Mouse (Mus musculus): ENCODE results near the gene Farp1. TPM values are rescaled to one million over a fixed set of nuclear protein-coding genes. Genes with fewer than 3 reads are reported as not detected.

The Farp1 gene
- polyA plus RNA-seq, 1 experiment from 2014 or later, result 17.3 TPM

DNA sequence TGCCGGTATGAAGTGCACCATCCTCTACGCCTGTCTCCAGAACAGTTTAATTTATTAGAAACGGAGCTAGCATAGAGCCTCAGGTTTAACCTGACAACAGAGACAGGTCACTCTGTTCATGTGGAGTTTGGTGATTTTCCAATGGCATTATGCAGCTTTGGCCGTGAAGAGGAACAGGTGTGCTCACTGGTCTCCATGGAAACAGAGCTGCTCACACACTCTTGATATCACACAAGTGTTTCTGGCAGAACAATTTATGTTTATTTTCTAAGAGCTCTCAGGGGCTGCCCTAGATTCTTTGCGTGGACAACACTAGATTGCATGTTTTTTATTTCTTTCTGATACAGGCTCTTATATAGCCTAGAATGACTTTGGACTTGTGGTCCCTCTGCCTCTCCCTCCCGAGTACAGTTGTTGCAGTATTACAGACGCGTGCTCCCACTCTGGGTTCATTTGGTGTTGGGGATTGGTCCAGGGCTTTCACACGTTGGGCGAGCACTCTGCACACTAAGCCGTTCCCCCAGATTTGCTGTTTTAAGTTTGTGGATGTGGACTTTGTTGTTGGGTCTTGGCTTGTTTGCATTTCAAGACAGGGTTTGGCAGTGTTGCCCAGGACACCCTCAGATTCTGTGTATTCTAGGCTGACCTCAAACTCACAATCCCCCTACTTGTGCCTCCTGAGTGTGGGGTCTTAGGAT is 113.2 kb downstream of the Farp1 start:
- 64% methylated on average over 11 of the region's 11 CpGs for WGBS
- Histone ChIP-seq H3K4me3 (replicated peaks) (no peak overlapping the region), H3K4me2 (no peak overlapping the region), H3K4me1 (peaks cover 33% of the 10 kb centered on the region), H3K27me3 (replicated peaks) (no peaks in the 10 kb centered on the region), H3K36me3 (no peaks in the 10 kb centered on the region), H3K9ac (no peak overlapping the region), H3K27ac (peak overlapping the region; percentile 11; the same call in 1 of the 2 replicates), H3K9me3 (no peaks in the 10 kb centered on the region)
- peak; percentile 13; the same call in 1 of the 2 replicates for ATAC-seq (ENCODE audit: insufficient read depth, low FRiP score, low read depth)

DNA sequence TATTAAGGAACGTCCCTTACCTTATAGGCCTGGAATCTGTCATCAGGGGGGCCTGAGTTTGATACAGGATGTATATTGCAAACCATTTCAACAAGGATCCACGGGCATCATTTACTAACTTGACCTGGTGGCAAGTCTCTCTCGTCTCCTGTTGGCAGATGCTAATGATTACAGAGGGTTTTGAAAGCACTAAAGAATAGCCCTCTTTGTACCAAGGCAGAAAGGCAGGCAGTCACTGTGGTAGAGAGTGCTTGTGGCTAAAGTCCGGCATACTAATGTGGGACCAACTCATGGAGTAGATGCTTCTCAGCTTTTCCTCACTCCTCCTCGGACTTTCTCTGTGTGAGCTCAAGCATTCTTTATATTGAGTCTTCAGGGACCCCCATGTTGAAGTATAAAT is 115.0 kb downstream of the Farp1 start:
- no peaks in the 10 kb centered on the region for H3K27me3 ChIP-seq (replicated peaks)
- H3K27ac ChIP-seq, result no peak overlapping the region
- H3K4me1 ChIP-seq, result peaks cover 26% of the 10 kb centered on the region
- ATAC-seq (ENCODE audit: insufficient read depth, low FRiP score, low read depth), result no peak
- no peak overlapping the region for H3K4me3 ChIP-seq (replicated peaks)
- H3K9ac ChIP-seq, result no peak overlapping the region
- H3K9me3 ChIP-seq, result no peaks in the 10 kb centered on the region
- no peak overlapping the region for H3K4me2 ChIP-seq
- 77% methylated on average over 5 of the region's 5 CpGs for WGBS
- H3K36me3 ChIP-seq, result no peaks in the 10 kb centered on the region

DNA sequence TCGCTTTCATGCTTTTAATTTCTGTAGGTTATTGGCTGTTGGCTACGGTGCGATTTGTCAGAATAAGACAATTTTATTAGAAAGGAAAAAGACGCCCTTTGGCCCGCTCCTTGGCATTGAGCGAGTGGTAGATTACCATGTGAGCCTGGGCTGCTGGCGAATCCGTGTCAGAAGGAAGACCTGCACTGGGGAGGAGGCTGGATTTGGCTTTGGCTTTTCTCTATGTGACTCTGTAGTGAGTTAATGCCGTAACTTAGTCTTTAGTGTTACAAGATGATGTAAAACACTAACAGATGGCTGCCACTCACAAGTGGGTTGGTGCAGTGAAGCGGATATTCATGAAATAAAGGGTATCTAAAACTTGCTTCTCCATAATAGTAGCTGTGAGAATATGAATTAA is 116.8 kb downstream of the Farp1 start:
- no peak for ATAC-seq (ENCODE audit: insufficient read depth, low FRiP score, low read depth)
- WGBS, result 88% methylated on average over 10 of the region's 10 CpGs
- H3K36me3 ChIP-seq, result no peaks in the 10 kb centered on the region
- H3K27ac ChIP-seq, result no peak overlapping the region
- no peak overlapping the region for H3K9ac ChIP-seq
- no peaks in the 10 kb centered on the region for H3K9me3 ChIP-seq
- no peaks in the 10 kb centered on the region for H3K27me3 ChIP-seq (replicated peaks)
- peaks cover 12% of the 10 kb centered on the region for H3K4me1 ChIP-seq
- no peak overlapping the region for H3K4me2 ChIP-seq
- H3K4me3 ChIP-seq (replicated peaks), result no peak overlapping the region

DNA sequence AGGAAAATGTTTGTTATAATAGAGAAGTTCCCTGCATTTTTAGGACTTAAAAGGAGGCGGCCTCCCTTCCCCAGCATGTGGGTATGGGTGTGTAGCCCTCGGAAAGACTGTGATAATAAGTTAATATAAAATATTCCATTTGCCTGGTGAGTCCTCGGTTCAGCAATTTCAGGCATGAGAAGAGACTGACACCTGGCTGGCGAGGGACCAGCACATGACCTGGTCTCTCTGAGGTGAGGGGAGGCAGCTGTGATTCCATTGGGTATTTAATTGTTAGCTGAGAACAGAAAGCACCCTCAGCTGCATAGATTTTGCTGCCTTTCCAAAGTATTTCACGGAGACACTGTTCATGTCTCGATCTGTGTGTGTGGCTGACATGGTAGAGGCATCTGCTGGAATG is 117.8 kb downstream of the Farp1 start:
- ATAC-seq (ENCODE audit: insufficient read depth, low FRiP score, low read depth), result no peak
- peaks cover 4% of the 10 kb centered on the region; the same call in 1 of the 2 replicates for H3K4me1 ChIP-seq
- H3K4me3 ChIP-seq (replicated peaks), result no peak overlapping the region
- no peaks in the 10 kb centered on the region for H3K27me3 ChIP-seq (replicated peaks)
- H3K36me3 ChIP-seq, result no peaks in the 10 kb centered on the region
- H3K4me2 ChIP-seq, result no peak overlapping the region
- H3K9me3 ChIP-seq, result no peaks in the 10 kb centered on the region
- 74% methylated on average over 6 of the region's 6 CpGs for WGBS
- no peak overlapping the region for H3K27ac ChIP-seq
- no peak overlapping the region for H3K9ac ChIP-seq

DNA sequence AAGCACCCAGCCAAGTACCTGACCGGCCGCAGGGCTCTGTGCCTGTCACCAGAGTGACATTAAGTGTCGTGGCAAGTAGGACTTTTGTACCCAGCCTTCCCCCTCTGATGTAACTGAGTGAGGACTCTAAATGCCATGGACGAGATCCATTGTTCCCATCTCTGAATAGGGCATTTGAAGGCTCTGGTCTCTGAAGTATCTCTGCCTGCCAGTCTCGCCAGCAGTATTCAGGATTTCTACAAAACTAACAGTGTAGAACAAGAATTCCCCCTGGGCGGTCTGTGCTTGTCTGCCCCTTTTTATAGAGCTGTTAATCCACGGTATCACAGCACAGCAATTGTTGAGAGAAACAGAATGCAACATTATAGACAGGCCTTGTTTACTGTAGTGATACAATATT is 118.3 kb downstream of the Farp1 start:
- Histone ChIP-seq H3K27ac (no peak overlapping the region), H3K27me3 (replicated peaks) (no peaks in the 10 kb centered on the region), H3K9me3 (no peaks in the 10 kb centered on the region), H3K4me2 (no peak overlapping the region), H3K4me3 (replicated peaks) (no peak overlapping the region), H3K36me3 (no peaks in the 10 kb centered on the region), H3K9ac (no peak overlapping the region), H3K4me1 (no peaks in the 10 kb centered on the region; the same call in 1 of the 2 replicates)
- no peak for ATAC-seq (ENCODE audit: insufficient read depth, low FRiP score, low read depth)
- 78% methylated on average over 7 of the region's 7 CpGs for WGBS

DNA sequence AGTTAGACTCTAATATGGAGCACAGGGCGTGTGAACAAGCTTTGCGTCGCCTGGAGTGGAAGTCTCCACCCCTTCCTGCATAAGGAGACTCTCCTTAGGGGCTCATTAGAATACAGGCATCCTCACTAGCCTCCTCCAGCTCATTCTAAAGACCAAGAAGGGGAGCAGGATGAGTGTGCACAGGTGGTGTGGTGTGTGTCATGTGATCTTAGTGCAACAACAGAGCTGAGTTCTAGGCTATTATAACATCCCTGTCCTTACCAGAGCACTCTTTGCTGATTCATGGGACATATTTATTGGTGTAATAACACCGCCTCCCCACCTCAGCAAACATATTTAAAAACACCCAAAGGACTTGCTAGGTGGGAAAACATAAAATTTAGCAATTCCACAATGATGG is 120.2 kb downstream of the Farp1 start:
- Histone ChIP-seq H3K4me1 (no peaks in the 10 kb centered on the region; the same call in 1 of the 2 replicates), H3K4me3 (replicated peaks) (no peak overlapping the region), H3K27me3 (replicated peaks) (no peaks in the 10 kb centered on the region), H3K9me3 (no peaks in the 10 kb centered on the region), H3K27ac (no peak overlapping the region), H3K36me3 (no peaks in the 10 kb centered on the region), H3K9ac (no peak overlapping the region), H3K4me2 (no peak overlapping the region)
- 81% methylated on average over 4 of the region's 4 CpGs for WGBS
- no peak for ATAC-seq (ENCODE audit: insufficient read depth, low FRiP score, low read depth)

DNA sequence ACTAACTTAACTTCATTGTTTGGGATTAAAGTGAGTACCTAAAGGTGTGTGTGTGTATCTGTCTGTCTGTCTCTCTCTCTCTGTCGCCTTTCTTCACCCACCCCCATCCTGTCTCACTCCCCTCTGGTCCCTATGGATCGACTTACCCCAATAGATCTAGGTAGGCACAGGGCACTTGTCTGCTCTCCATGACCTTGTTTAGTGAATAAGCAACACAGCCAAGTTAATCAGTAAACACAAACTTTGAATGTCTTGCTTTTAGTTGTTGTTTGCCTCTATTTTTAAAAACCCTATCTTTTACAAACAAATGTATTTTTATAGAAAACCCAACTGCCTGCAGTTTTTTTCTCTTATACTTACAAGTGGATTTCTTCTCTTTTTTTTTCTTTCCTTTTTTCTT is 123.6 kb downstream of the Farp1 start:
- Histone ChIP-seq H3K9ac (no peak overlapping the region), H3K27me3 (replicated peaks) (no peaks in the 10 kb centered on the region), H3K4me1 (no peaks in the 10 kb centered on the region), H3K36me3 (no peaks in the 10 kb centered on the region), H3K9me3 (no peaks in the 10 kb centered on the region), H3K4me2 (no peak overlapping the region), H3K4me3 (replicated peaks) (no peak overlapping the region), H3K27ac (no peak overlapping the region)
- 69% methylated on average over 2 of the region's 2 CpGs for WGBS
- no peak for ATAC-seq (ENCODE audit: insufficient read depth, low FRiP score, low read depth)

DNA sequence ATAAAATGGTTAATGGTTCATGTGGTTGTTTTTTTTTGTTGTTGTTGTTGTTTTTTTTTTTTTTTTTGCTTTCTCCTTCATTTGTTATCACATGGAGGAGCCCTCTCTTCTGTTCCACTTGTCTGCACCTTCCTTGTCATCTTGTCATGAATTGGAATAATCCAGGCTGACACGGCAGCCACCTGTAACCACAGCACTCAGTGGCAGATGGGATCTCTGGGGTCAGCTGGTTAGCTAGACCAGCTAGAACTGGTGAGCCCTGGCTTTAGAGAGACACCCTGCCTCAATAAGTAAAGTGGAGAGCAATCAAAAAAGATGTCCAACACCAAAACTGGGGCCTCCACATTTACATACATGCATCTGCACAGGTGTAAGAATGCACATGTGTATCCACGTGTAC is 127.8 kb downstream of the Farp1 start:
- WGBS, result 82% methylated on average over 2 of the region's 2 CpGs
- ATAC-seq (ENCODE audit: insufficient read depth, low FRiP score, low read depth), result no peak
- H3K27me3 ChIP-seq (replicated peaks), result no peaks in the 10 kb centered on the region
- H3K36me3 ChIP-seq, result no peaks in the 10 kb centered on the region
- no peak overlapping the region for H3K9ac ChIP-seq
- no peaks in the 10 kb centered on the region for H3K9me3 ChIP-seq
- no peak overlapping the region for H3K4me3 ChIP-seq (replicated peaks)
- H3K4me1 ChIP-seq, result no peaks in the 10 kb centered on the region
- no peak overlapping the region for H3K4me2 ChIP-seq
- H3K27ac ChIP-seq, result no peak overlapping the region

DNA sequence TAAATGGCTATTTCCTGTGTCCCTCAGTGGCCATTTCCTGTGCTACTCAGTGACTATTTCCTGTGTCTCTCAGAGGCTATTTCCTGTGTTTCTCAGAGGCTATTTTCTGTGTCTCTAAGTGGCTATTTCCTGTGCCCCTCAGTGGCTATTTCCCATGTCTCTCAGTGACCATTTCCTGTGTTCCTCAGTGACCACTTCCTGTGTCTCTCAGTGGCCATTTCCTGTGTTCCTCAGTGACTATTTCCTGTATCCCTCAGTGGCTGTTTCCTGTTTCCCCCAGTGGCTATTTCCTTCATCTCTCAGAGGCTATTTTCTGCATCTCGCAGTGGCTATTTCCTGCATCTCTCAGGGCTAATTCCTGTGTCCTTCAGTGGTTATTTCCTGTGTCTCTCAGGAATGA is 129.9 kb downstream of the Farp1 start:
- Histone ChIP-seq H3K4me3 (replicated peaks) (no peak overlapping the region), H3K27me3 (replicated peaks) (no peaks in the 10 kb centered on the region), H3K27ac (0 out of 2 replicates have a peak overlapping the region, but pooled peaks have one; percentile 14), H3K4me2 (no peak overlapping the region), H3K9ac (no peak overlapping the region), H3K4me1 (no peaks in the 10 kb centered on the region), H3K9me3 (no peaks in the 10 kb centered on the region), H3K36me3 (no peaks in the 10 kb centered on the region)
- no peak for ATAC-seq (ENCODE audit: insufficient read depth, low FRiP score, low read depth)
- 88% methylated on average over 1 of the region's 1 CpGs for WGBS

DNA sequence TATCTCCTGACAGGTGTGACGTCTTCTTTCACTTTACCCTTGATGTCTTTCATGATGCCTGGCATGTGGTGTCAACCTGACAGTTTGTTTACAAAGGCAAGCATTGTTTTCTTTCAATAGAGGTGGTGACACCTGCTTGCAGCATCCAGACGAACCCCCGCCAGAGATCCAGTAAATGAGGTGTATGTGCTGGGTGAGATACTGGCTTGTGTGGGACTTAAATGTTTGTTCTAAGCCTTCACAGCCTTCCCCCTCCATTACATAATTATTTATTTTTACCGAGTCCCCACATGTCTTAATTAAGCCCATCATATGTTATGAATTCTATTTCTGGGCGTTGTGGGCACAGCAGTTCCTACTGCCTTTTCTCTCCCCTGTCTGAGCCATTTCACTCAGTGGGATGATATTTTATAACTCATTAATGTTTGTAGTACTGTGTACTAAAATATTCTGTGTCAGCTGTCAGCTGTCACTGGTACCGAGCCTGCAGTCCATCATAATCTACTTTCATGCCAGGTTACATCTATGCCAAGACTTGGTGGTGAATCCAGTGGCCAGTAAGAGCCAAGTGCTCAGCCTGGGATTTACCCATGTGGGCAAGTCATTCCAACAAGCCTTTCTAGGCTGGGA is 130.5 kb downstream of the Farp1 start:
- no peaks in the 10 kb centered on the region for H3K9me3 ChIP-seq
- no peak overlapping the region for H3K27ac ChIP-seq
- WGBS, result 56% methylated on average over 6 of the region's 6 CpGs
- no peaks in the 10 kb centered on the region for H3K27me3 ChIP-seq (replicated peaks)
- H3K4me2 ChIP-seq, result no peak overlapping the region
- no peak overlapping the region for H3K9ac ChIP-seq
- H3K4me3 ChIP-seq (replicated peaks), result no peak overlapping the region
- no peaks in the 10 kb centered on the region for H3K4me1 ChIP-seq
- H3K36me3 ChIP-seq, result no peaks in the 10 kb centered on the region
- no peak for ATAC-seq (ENCODE audit: insufficient read depth, low FRiP score, low read depth)

DNA sequence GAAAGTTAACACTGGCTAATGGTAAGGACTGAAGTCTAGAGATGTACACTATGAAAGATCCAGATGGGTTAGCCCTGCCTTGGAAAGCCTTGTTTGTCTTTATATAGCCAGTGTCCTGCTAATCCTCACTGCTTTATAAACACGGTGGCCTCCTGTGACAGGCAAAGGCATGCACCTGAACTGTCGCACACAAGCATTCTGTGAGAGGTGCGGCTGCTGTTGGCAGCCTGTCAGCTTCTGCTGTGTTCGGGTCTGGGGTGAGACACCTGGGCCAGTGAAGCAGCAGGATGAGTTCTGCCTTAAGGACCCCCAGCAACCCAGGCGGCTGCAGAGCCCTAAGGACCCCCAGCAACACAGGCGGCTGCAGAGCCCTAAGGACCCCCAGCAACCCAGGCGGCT is 131.0 kb downstream of the Farp1 start:
- no peaks in the 10 kb centered on the region for H3K4me1 ChIP-seq
- H3K27me3 ChIP-seq (replicated peaks), result no peaks in the 10 kb centered on the region
- ATAC-seq (ENCODE audit: insufficient read depth, low FRiP score, low read depth), result no peak
- H3K4me3 ChIP-seq (replicated peaks), result no peak overlapping the region
- WGBS, result 66% methylated on average over 7 of the region's 7 CpGs
- no peak overlapping the region for H3K4me2 ChIP-seq
- no peak overlapping the region for H3K9ac ChIP-seq
- H3K36me3 ChIP-seq, result no peaks in the 10 kb centered on the region
- H3K27ac ChIP-seq, result no peak overlapping the region
- no peaks in the 10 kb centered on the region for H3K9me3 ChIP-seq

DNA sequence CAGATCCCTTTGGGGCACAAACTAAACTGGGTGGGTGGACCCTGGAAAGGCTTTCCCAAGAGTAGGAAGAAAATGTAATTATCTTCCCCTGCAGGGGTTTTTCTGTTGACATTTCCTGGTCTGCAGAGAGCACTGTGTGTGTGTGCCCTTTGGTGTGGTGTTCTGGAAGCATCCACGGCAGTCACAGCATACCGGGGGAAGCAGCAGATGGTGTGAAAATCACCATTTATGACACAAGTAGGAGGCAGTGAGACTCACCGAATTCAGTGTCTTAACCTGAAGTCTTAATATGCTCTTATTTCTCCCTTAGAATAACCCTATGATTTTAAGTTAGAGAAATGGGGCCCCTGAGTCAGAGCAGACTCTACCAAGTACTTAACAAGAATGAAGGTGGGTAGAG is 133.7 kb downstream of the Farp1 start:
- 84% methylated on average over 3 of the region's 3 CpGs for WGBS
- H3K27me3 ChIP-seq (replicated peaks), result no peaks in the 10 kb centered on the region
- H3K36me3 ChIP-seq, result no peaks in the 10 kb centered on the region
- H3K9me3 ChIP-seq, result no peaks in the 10 kb centered on the region
- no peak for ATAC-seq (ENCODE audit: insufficient read depth, low FRiP score, low read depth)
- H3K4me3 ChIP-seq (replicated peaks), result no peak overlapping the region
- H3K9ac ChIP-seq, result no peak overlapping the region
- H3K4me1 ChIP-seq, result peaks cover 5% of the 10 kb centered on the region
- no peak overlapping the region for H3K4me2 ChIP-seq
- no peak overlapping the region for H3K27ac ChIP-seq

Data from stomach, embryonic 15.5 days (tissue).